Mouse (Mus musculus): ENCODE measurements around the gene Ccdc96.

- TF ChIP-seq POU5F1 (IDR thresholded peaks at IDR 0.05; ENCODE audit: borderline replicate concordance, low read length) (no peak), CTCF (conservative IDR thresholded peaks at IDR 0.05; ENCODE audit: low read length) (no peak)
Observed at GRCm38 (mm10) chr5:36472876-36473655, 11.3 kb upstream of the Ccdc96 start.

Data from E14TG2a.4 (cell line).